Comparison of ENCODE assay signal across 8 mouse cellular contexts in the genomic region with DNA sequence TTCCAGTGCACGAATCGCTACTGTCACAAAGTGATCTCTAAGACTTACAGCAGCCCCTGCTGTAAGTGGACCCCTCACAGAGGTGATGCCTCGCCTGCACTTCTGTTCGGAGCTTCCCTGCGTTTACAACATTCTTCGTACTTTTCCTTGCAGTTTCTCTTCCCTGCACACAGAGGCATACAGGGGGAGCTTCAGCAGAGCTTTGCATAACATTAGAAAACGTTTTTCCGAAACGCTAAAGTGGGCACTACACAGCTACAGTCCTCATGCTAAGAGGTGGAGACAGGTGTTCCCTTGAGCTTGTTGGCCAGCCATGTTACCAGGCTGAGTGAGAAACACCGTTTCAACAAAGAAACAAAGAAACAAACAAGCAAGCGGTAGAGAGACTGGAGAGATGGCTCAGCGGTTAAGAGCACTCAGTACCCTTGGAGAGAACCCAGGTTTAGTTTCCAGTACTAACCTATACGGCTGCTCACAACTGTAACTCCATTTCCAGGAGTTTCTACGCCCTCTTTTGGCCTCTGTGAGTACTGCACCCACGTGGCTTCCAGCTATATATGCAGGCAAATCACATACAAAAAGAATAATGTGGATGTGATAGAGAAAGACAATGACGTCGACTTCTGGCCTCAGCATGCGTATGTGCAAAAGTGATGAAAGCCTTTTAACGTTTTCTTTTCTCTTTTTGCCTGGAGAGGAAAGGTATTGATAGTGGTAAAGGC.
DNase-seq lines count a peak whose midpoint lies in the region; ATAC-seq and TF ChIP-seq lines count a peak whose summit lies in the region.

No protein-coding gene starts in this region.

- no peak for ATAC-seq in midbrain, postnatal 0 days (ENCODE audit: low FRiP score)
- ATAC-seq in forebrain, embryonic 15.5 days (replicated peaks) = no peak

- 0 out of 2 replicates have a peak overlapping the region, but pooled peaks have one; percentile 9 for H3K4me3 ChIP-seq in heart, adult 2 months
- no peak overlapping the region for H3K4me3 ChIP-seq in thymus, adult 2 months (ENCODE audit: control insufficient read depth, insufficient read depth, low read length)
- H3K4me3 ChIP-seq in midbrain, postnatal 0 days (ENCODE audit: low read depth, low read length) = no peak overlapping the region
- no peak overlapping the region for H3K4me3 ChIP-seq in forebrain, embryonic 15.5 days

- peak; percentile 77 for TF ChIP-seq CTCF in heart, adult 2 months (IDR thresholded peaks at IDR 0.05)
- TF ChIP-seq CTCF in thymus, adult 2 months (IDR thresholded peaks at IDR 0.05; ENCODE audit: borderline replicate concordance, control insufficient read depth, extremely low read depth, insufficient read depth, low read length, poor library complexity) = no peak
- TF ChIP-seq CTCF in midbrain, postnatal 0 days (IDR thresholded peaks at IDR 0.05) = peak; percentile 55

- H3K4me1 ChIP-seq in heart, adult 2 months (ENCODE audit: control insufficient read depth, insufficient read depth, low read length) = peaks cover 17% of the 10 kb centered on the region
- no peaks in the 10 kb centered on the region for H3K4me1 ChIP-seq in thymus, adult 2 months (replicated peaks; ENCODE audit: control insufficient read depth, insufficient read depth, low read length)
- H3K4me1 ChIP-seq in midbrain, postnatal 0 days (ENCODE audit: insufficient read depth, low read length) = no peaks in the 10 kb centered on the region
- no peaks in the 10 kb centered on the region for H3K4me1 ChIP-seq in forebrain, embryonic 15.5 days

- H3K9ac ChIP-seq in heart, adult 2 months (ENCODE audit: low read depth, low read length) = 0 out of 2 replicates have a peak overlapping the region, but pooled peaks have one; percentile 16
- H3K9ac ChIP-seq in midbrain, postnatal 0 days (replicated peaks; ENCODE audit: low read length, poor library complexity, severe bottlenecking) = no peak overlapping the region
- no peak overlapping the region for H3K9ac ChIP-seq in forebrain, embryonic 15.5 days (replicated peaks)

- intact Hi-C loops in heart, adult 2 months (cut with DNase I) = loop anchor here (1.0 kb wide), 1 partner anchor 69 kb away; no protein-coding TSS in a partner anchor
- intact Hi-C loops in heart, postnatal 25 days (cut with DNase I) = loop anchor here (5.0 kb wide), 1 partner anchor 68 kb away; a partner anchor contains a TSS

- H3K36me3 ChIP-seq in heart, adult 2 months (ENCODE audit: control insufficient read depth, insufficient read depth, low read length) = peaks cover 4% of the 10 kb centered on the region
- H3K36me3 ChIP-seq in thymus, adult 2 months (ENCODE audit: control insufficient read depth, insufficient read depth, low read length) = no peaks in the 10 kb centered on the region
- H3K36me3 ChIP-seq in midbrain, postnatal 0 days (ENCODE audit: insufficient read depth, low read length) = no peaks in the 10 kb centered on the region
- no peaks in the 10 kb centered on the region for H3K36me3 ChIP-seq in forebrain, embryonic 15.5 days

- no peaks in the 10 kb centered on the region for H3K27me3 ChIP-seq in heart, adult 2 months (ENCODE audit: control insufficient read depth, insufficient read depth, low read length)
- H3K27me3 ChIP-seq in thymus, adult 2 months (ENCODE audit: control insufficient read depth, insufficient read depth, low read length) = no peaks in the 10 kb centered on the region
- no peaks in the 10 kb centered on the region for H3K27me3 ChIP-seq in midbrain, postnatal 0 days (ENCODE audit: insufficient read depth, low read length)
- H3K27me3 ChIP-seq in forebrain, embryonic 15.5 days = no peaks in the 10 kb centered on the region

- peak overlapping the region; percentile 79 for H3K27ac ChIP-seq in heart, adult 2 months
- no peak overlapping the region for H3K27ac ChIP-seq in thymus, adult 2 months (ENCODE audit: control insufficient read depth, insufficient read depth, low read length)
- no peak overlapping the region for H3K27ac ChIP-seq in midbrain, postnatal 0 days (ENCODE audit: low read depth, low read length)
- no peak overlapping the region for H3K27ac ChIP-seq in forebrain, embryonic 15.5 days (replicated peaks)

- TF ChIP-seq POLR2A in heart, adult 2 months (IDR thresholded peaks at IDR 0.05; ENCODE audit: insufficient read depth, low read depth, low read length) = no peak
- no peak for TF ChIP-seq POLR2A in thymus, adult 2 months (IDR thresholded peaks at IDR 0.05; ENCODE audit: control insufficient read depth, extremely low read depth, insufficient read depth, low read length, poor library complexity)

- no peaks in the 10 kb centered on the region for H3K79me2 ChIP-seq in heart, adult 2 months (replicated peaks; ENCODE audit: control insufficient read depth, insufficient read depth, low read length)

- H3K4me2 ChIP-seq in midbrain, postnatal 0 days (ENCODE audit: low read depth, low read length, poor library complexity, severe bottlenecking) = 0 out of 2 replicates have a peak overlapping the region, but pooled peaks have one; percentile 4
- no peak overlapping the region for H3K4me2 ChIP-seq in forebrain, embryonic 15.5 days (replicated peaks)

- TF ChIP-seq EP300 in heart, adult 2 months (IDR thresholded peaks at IDR 0.05; ENCODE audit: insufficient read depth, low read depth, low read length) = no peak

- DNase-seq in heart, adult 2 months = no peak
- DNase-seq in heart, postnatal 25 days (ENCODE audit: low spot score) = no peak
- DNase-seq in thymus, postnatal 25 days = peak; percentile 4
- DNase-seq in thymus, adult 2 months = no peak
- peak; percentile 14 for DNase-seq in induced T-regulatory cell, adult 2 months (ENCODE audit: low read depth)
- no peak for DNase-seq in midbrain, postnatal 0 days (ENCODE audit: low spot score)
- no peak for DNase-seq in Muller cell, postnatal 12 days (ENCODE audit: inconsistent ontology term)

- WGBS in heart, adult 2 months = 68% methylated on average over 19 of the region's 19 CpGs
- 90% methylated on average over 19 of the region's 19 CpGs for WGBS in thymus, adult 2 months
- WGBS in midbrain, postnatal 0 days = 69% methylated on average over 19 of the region's 19 CpGs
- 74% methylated on average over 19 of the region's 19 CpGs for WGBS in forebrain, embryonic 15.5 days

- no peaks in the 10 kb centered on the region for H3K9me3 ChIP-seq in midbrain, postnatal 0 days (ENCODE audit: low read length)
- H3K9me3 ChIP-seq in forebrain, embryonic 15.5 days = no peaks in the 10 kb centered on the region

Comparison
In these comparisons a context has a peak if more than half of its experiments do, and no peak if none do; other contexts are left out.
1. DNase-seq: peak in thymus, postnatal 25 days (single experiment) and induced T-regulatory cell, adult 2 months (single experiment); none in heart, adult 2 months (0 of 2), heart, postnatal 25 days (single experiment), thymus, adult 2 months (single experiment), midbrain, postnatal 0 days (single experiment) and Muller cell, postnatal 12 days (single experiment).